Mouse (Mus musculus) liver, adult 2 months (tissue): Measurements from ENCODE around the gene Izumo2. TPM values are rescaled to one million over a fixed set of nuclear protein-coding genes. Genes with fewer than 3 reads are reported as not detected.

ENCODE experiments used
- DNase-seq: peaks from one replicate; pipeline ENCODE4 v3.0.0-alpha.2; 2011; ENCODE audit warnings: low read depth, low spot score; ENCODE audit errors: extremely low read depth
- H3K27ac ChIP-seq: fragments of 200-500 bp; replicated peaks from 2 replicates; pipeline ENCODE4 v1.5.1; 2012; ENCODE audit warnings: low read depth, mild to moderate bottlenecking, control low read depth, inconsistent platforms, low read length; ENCODE audit not compliant: insufficient read depth
- H3K27me3 ChIP-seq: fragments of 200-500 bp; 2 replicates; pipeline ENCODE4 v1.6.1; 2012; ENCODE audit warnings: mild to moderate bottlenecking, moderate library complexity, low read length, inconsistent platforms; ENCODE audit not compliant: control insufficient read depth, insufficient read depth
- H3K36me3 ChIP-seq: fragments of 200-500 bp; 2 replicates; pipeline ENCODE4 v1.6.1; 2012; ENCODE audit warnings: low read length, inconsistent platforms; ENCODE audit not compliant: control insufficient read depth, insufficient read depth
- H3K4me1 ChIP-seq: fragments of 200-500 bp; 2 replicates; pipeline ENCODE4 v1.6.1; 2011; ENCODE audit warnings: low read length; ENCODE audit not compliant: control insufficient read depth, insufficient read depth
- H3K4me3 ChIP-seq: fragments of 200-500 bp; 2 replicates; pipeline ENCODE4 v1.5.1; 2011; ENCODE audit warnings: low read depth, mild to moderate bottlenecking, control low read depth, low read length, moderate library complexity; ENCODE audit not compliant: insufficient read depth
- H3K79me2 ChIP-seq: fragments of 200-500 bp; 2 replicates; pipeline ENCODE4 v1.6.1; 2012; ENCODE audit warnings: inconsistent platforms, mild to moderate bottlenecking, low read length, moderate library complexity; ENCODE audit not compliant: control insufficient read depth, insufficient read depth
- H3K9ac ChIP-seq: fragments of 200-500 bp; 2 replicates; pipeline ENCODE4 v1.6.1; 2012; ENCODE audit warnings: low read depth, mild to moderate bottlenecking, control low read depth, inconsistent platforms, low read length
- CTCF ChIP-seq: fragments of 200-500 bp; IDR thresholded peaks from 2 replicates; pipeline ENCODE4 v1.5.1; 2011; ENCODE audit warnings: low read depth, low read length, control low read depth
- POLR2A ChIP-seq: fragments of 200-500 bp; IDR thresholded peaks from 2 replicates; pipeline ENCODE4 v1.6.1; 2011; ENCODE audit warnings: low read length, control low read depth; ENCODE audit not compliant: insufficient read depth; ENCODE audit errors: extremely low read depth
- WGBS: fragments of 180-500 bp; shearing (Covaris S2); methylation state at CpG from one replicate; pipeline ENCODE4 v1.1.7; 2018; 5-methylcytosine and 5-hydroxymethylcytosine counted together
- polyA plus RNA-seq: library from polyadenylated mRNA; depleted of rRNA; stranded (reverse); fragments of >200 nt; gene quantifications from 2 replicates; pipeline ENCODE4 v1.2.3, GENCODE M21; 2012
- total RNA-seq: library from RNA; depleted of rRNA; stranded (reverse); fragments of >200 nt; gene quantifications from 2 replicates; pipeline ENCODE4 v1.2.3, GENCODE M21; 2014

Gene Izumo2
- total and polyA plus RNA-seq, 2 experiments: not detected

DNA sequence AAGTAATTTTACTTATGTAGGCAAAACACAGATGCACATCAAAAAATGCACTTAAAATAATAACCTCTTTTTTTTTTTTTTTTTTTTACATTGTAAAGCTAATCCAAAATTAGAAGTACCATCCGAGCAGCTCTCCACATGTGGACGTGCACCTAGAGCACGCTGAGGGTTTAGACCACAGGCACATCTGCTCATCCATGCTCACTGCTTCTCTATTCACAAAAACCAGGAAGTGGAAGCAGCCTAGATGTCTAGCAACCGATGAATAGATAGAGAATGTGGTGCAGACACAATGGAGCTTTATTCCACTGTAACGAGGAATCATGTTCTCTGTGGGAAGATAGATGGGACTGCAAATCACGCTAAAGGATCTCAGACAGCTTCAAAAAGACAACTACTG is 33.4 kb upstream of the Izumo2 start:
- no peaks in the 10 kb centered on the region for H3K27me3 ChIP-seq
- H3K4me1 ChIP-seq: peaks cover 2% of the 10 kb centered on the region; the same call in 1 of the 2 replicates
- H3K9ac ChIP-seq: no peak overlapping the region
- H3K79me2 ChIP-seq: no peaks in the 10 kb centered on the region
- H3K36me3 ChIP-seq: no peaks in the 10 kb centered on the region
- TF ChIP-seq CTCF (no peak), POLR2A (no peak)
- no peak overlapping the region for H3K4me3 ChIP-seq
- DNase-seq: no peak
- WGBS: 88% methylated on average over 6 of the region's 6 CpGs
- no peak overlapping the region for H3K27ac ChIP-seq

DNA sequence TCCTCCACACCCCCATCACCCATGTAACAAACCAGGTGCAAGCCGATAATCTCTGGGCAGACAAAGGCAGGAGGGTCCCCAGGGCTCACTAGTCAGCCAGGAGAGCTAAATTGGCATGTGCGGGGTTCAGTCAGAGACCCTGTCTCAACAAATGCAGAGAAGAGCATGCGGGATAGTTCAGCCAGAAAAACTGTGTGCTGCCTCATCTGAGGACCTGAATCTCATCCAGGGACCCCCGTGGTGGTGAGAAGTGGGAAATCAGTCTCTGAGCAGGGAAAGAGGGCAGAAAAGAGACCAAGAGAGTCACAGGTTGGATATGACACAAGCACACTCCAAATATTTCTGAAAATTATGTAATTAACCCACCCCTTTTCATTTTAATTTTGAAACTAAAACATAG is 32.4 kb upstream of the Izumo2 start:
- Histone ChIP-seq H3K27ac (no peak overlapping the region), H3K36me3 (no peaks in the 10 kb centered on the region), H3K27me3 (no peaks in the 10 kb centered on the region), H3K4me1 (no peaks in the 10 kb centered on the region), H3K4me3 (no peak overlapping the region), H3K9ac (no peak overlapping the region), H3K79me2 (no peaks in the 10 kb centered on the region)
- DNase-seq: no peak
- WGBS: 68% methylated on average over 4 of the region's 4 CpGs
- TF ChIP-seq CTCF (no peak), POLR2A (no peak)

DNA sequence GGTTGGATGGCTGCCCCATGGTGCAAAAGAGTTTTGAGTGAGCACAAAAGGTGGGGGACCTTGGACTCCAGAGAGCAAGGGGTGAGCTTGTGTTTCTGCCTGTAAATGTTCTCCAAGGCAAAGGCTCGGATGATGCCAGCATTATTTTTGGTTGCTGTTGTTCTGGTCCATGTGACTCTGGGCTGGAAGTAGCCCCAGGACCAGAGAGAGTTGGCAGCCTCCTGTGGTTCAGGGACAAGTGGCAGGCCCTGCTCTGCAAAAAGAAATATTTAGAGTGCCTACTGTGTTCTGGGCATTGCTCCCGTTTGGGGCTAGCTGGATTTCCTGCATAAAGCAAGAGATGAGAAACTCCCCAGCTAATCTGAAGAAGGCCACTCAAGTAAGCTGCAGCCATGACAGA is 31.9 kb upstream of the Izumo2 start:
- no peak for DNase-seq
- 45% methylated on average over 2 of the region's 2 CpGs for WGBS
- no peaks in the 10 kb centered on the region for H3K27me3 ChIP-seq
- H3K27ac ChIP-seq: no peak overlapping the region
- TF ChIP-seq CTCF: no peak
- no peak for TF ChIP-seq POLR2A
- H3K9ac ChIP-seq: no peak overlapping the region
- no peaks in the 10 kb centered on the region for H3K79me2 ChIP-seq
- H3K36me3 ChIP-seq: no peaks in the 10 kb centered on the region
- no peak overlapping the region for H3K4me3 ChIP-seq
- H3K4me1 ChIP-seq: no peaks in the 10 kb centered on the region

DNA sequence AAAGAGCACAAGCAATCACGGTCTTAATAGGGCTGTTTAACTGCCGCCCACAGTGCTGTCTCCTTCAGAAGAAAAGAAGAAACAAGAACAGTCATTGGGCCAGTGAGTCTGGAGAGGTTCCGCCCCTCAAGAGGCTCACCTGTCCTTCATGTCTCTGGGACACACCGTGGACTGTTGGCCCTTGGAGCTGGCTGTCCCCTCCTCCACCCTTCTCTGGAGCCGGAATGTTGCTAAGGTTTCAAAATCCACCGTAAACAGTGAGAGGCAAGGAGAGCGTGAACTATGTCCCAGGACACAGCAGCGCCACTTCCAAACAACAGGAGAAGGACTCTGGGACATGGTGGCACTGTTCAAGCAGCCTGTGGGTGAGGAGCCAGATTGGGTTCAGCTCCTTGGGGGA is 24.9 kb upstream of the Izumo2 start:
- Histone ChIP-seq H3K27me3 (no peaks in the 10 kb centered on the region), H3K79me2 (no peaks in the 10 kb centered on the region), H3K4me1 (no peaks in the 10 kb centered on the region), H3K9ac (no peak overlapping the region), H3K36me3 (no peaks in the 10 kb centered on the region), H3K4me3 (no peak overlapping the region), H3K27ac (no peak overlapping the region)
- TF ChIP-seq POLR2A: no peak
- no peak for TF ChIP-seq CTCF
- WGBS: 33% methylated on average over 8 of the region's 8 CpGs
- peak; percentile 77 for DNase-seq

DNA sequence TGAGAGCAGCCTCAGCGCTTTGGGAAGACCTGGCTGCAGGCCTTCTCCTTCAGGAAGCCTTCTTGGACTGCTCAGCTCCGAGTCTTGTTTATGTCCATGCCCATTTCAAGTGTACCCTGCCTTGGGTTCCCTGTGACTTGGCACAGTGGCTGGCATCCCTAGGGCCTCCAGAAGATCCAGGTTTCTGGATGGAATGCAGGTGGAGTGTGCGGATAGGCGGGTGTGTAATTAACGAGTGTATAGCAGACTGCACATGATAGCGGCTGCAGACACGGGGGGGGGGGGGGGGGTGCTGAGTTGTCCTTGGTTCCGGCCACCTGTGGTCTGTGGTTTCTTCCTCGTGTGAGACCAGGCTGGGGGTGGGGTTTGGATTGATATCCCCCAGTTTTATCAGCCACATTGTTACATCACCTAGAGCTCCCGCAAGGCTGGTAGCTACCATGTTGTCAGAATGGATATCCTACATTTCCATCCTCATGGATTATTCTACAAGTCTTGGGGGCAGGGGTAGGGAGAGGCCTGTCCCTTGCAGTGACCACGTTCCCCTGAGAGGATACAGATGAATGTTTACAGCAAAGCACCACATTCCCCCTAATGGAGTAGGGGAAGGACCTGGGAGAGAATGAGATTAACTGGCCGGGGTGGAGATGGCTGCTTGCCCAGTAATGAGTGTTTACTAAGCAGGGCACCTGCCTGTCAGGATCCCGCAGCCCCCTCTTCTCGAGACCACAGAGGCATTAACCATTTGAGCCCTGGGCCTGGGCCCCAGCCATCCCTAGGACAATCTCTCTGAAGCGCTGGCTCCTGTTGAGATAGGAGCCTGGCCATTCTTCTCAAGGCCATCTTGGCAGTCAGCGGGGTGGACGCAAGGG is 22.8 kb upstream of the Izumo2 start:
- no peaks in the 10 kb centered on the region for H3K36me3 ChIP-seq
- H3K27me3 ChIP-seq: no peaks in the 10 kb centered on the region
- no peak overlapping the region for H3K27ac ChIP-seq
- H3K4me3 ChIP-seq: no peak overlapping the region
- H3K79me2 ChIP-seq: no peaks in the 10 kb centered on the region
- DNase-seq: no peak
- H3K4me1 ChIP-seq: no peaks in the 10 kb centered on the region
- 63% methylated on average over 17 of the region's 17 CpGs for WGBS
- no peak for TF ChIP-seq CTCF
- TF ChIP-seq POLR2A: no peak
- no peak overlapping the region for H3K9ac ChIP-seq

DNA sequence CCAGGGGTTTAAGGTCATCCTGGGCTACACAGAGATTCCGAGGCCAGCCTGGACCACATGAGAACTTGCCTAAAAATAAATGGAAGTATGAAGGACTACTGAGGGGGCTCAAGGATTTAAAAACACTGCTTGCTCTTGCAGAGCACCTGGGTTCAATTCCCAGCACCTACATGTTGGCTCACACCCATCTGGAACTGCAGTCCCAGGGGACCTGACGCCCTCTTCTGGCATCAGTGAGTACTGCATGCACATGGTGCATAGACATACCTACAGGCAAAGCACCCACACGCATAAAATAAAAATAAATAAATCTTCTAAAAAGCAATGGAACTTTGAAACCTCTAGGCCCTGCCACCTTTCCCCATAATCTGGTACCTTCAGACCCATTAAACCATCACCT is 19.7 kb upstream of the Izumo2 start:
- Histone ChIP-seq H3K4me3 (no peak overlapping the region), H3K79me2 (no peaks in the 10 kb centered on the region), H3K27ac (no peak overlapping the region), H3K4me1 (no peaks in the 10 kb centered on the region), H3K36me3 (no peaks in the 10 kb centered on the region), H3K9ac (no peak overlapping the region), H3K27me3 (no peaks in the 10 kb centered on the region)
- WGBS: 71% methylated on average over 3 of the region's 3 CpGs
- TF ChIP-seq CTCF (peak; percentile 24; the same call in 1 of the 2 replicates), POLR2A (no peak)
- DNase-seq: no peak
